Mouse (Mus musculus) CD4-positive, CD25-positive, alpha-beta regulatory T cell (primary cell): ENCODE measurements around the gene Churc1. TPM values are rescaled to one million over a fixed set of nuclear protein-coding genes. Genes with fewer than 3 reads are reported as not detected.

Source experiments
- polyA plus RNA-seq: library from polyadenylated mRNA; unstranded; fragments of 100-300 nt; shearing (Covaris generic); gene quantifications from one replicate; pipeline ENCODE4 v1.2.1, GENCODE M21; 2017

Churc1 gene
- polyA plus RNA-seq: 159 TPM

GRCm38 (mm10) chr12:76765354-76765851, at the start of gene Churc1, which contains the start of gene Fntb:
Churc1 (plus strand) TSS chr12:76765538.
Fntb (plus strand) TSS chr12:76765589.

GRCm38 (mm10) chr12:76795350-76795749, 30.0 kb downstream of the Churc1 start, which contains the start of gene Gpx2:
Gpx2 (minus strand) TSS chr12:76795554.

DNA sequence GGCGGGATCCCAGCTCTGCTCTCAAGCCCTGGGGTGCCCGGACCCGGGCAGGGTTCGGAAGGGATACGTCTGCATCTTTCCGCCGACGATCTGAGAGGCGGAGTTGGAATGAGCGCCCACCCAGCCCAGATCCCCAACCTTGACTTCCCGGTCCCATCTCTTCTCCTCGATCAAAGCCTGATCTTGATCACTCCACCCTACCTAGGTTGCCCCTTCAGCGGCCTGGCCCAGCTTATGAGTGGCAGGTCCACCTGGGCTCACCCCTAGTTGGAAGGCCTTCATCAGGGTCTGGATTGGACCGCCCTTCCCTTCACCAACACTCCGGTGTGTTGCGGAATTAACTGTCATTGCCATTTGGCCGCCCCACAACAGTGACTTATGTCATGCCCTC, 57.3 kb downstream of the Churc1 start, which contains the start of gene Rab15:
TSS of gene Rab15 (minus strand) at position 258 of the 391 bp plus-strand sequence.

Other genes with a start within 250 kb of the Churc1 start
- gene Plekhg3, start 234.6 kb upstream of the Churc1 start, polyA plus RNA-seq: 0.95 TPM
- 0.77 TPM for gene Sptb, start 55.0 kb upstream of the Churc1 start, polyA plus RNA-seq
- 24.2 TPM for gene Fntb, start 51 bp downstream of the Churc1 start, polyA plus RNA-seq
- not detected for gene Gpx2, start 30.0 kb downstream of the Churc1 start, polyA plus RNA-seq
- gene Rab15, start 57.4 kb downstream of the Churc1 start, polyA plus RNA-seq: not detected
- gene Max, start 196.7 kb downstream of the Churc1 start, polyA plus RNA-seq: 171 TPM